Comparison of ENCODE assay signal across 22 mouse cellular contexts in the genomic region with DNA sequence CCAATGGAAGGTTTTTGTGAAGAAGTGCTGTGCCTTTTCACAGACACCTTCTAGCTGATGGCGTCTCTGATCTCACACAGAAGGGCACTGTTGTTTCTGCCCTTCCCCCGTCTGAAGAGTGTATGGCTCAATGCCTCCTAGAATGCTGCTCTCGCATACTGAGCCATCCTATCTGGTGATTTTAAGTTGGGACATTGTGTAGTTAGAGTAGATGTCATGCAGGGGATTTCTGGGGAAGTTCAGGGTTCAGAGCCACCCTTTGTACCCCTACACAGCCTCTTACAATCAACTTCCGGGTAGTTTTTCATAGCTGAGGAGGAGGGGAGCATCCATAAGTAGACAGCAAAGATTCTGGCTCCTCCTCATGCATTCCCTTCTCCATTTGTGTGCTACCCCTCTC.
"Had no signal": no experiment of that assay in that cellular context is flagged by ENCODE, and none has a peak within 500 bp of the region (broad histone marks: within the 10 kb centered on the region; RNA-seq: fewer than 3 reads in every experiment).

No protein-coding gene starts in this region.

- H3K27ac ChIP-seq: kidney, embryonic 15.5 days; limb, embryonic 12.5 days; limb, embryonic 15.5 days; liver, embryonic 12.5 days; liver, embryonic 15.5 days; lung, embryonic 15.5 days; midbrain, embryonic 13.5 days; stomach, postnatal 0 days had no signal

- H3K36me3 ChIP-seq: kidney, embryonic 15.5 days; limb, embryonic 12.5 days; limb, embryonic 15.5 days; liver, embryonic 12.5 days; liver, embryonic 15.5 days; lung, embryonic 15.5 days; midbrain, embryonic 10.5 days; midbrain, embryonic 13.5 days had no signal

- ATAC-seq: intestine, postnatal 0 days; liver, embryonic 12.5 days; midbrain, embryonic 13.5 days; midbrain, embryonic 16.5 days had no signal

- H3K4me3 ChIP-seq: kidney, embryonic 15.5 days; limb, embryonic 12.5 days; limb, embryonic 15.5 days; liver, embryonic 12.5 days; liver, embryonic 15.5 days; lung, embryonic 15.5 days; megakaryocyte, embryonic 14.5 days; midbrain, embryonic 10.5 days; midbrain, embryonic 13.5 days; myocyte had no signal

- H3K27me3 ChIP-seq: kidney, embryonic 15.5 days; limb, embryonic 12.5 days; limb, embryonic 15.5 days; liver, embryonic 12.5 days; liver, embryonic 15.5 days; lung, embryonic 15.5 days; midbrain, embryonic 13.5 days had no signal

- DNase-seq: kidney, adult 8-10 months; kidney, postnatal 10 days; kidney, postnatal 36 days; left cerebral cortex, postnatal 4 days; lung, adult 18-20 months; lung, postnatal 10 days; lung, postnatal 36 days; right cerebral cortex, postnatal 14 days; right cerebral cortex, postnatal 4 days had no signal
